In the genomic region with DNA sequence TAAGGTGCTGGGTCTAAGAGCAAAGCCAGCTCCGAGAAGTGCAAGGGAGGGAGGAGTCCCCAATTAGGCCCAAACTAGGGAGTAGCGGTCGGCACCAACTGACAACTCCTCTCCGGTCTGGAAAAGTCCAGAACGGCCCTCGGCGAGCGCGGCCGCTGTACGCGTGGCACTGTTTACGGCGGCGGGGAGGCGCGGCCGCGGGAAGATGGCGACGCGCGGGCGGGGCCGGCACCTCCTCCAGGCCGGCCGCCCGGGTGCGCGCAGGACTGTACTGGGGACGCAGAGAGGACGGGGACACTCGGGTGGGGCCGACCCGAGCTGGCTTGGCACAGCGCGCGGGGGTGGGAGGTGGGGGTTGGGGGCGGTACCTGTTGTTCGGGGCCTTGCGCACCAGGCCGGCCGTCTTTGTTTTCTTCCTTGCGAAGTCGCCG, we compare ENCODE assay signal across 7 mouse cellular contexts. TPM values are rescaled to one million over a fixed set of nuclear protein-coding genes. Genes with fewer than 3 reads are reported as not detected.
A peak's percentile ranks its signal among the peaks of the same experiment; 100 is the strongest.
DNase-seq lines count a peak whose midpoint lies in the region; ATAC-seq and TF ChIP-seq lines count a peak whose summit lies in the region.

No protein-coding gene starts in this region.

- ATAC-seq in forebrain, embryonic 13.5 days, result peak; percentile 13
- ATAC-seq in hindbrain, embryonic 11.5 days (ENCODE audit: low FRiP score), result peak; percentile 28
- no peak for ATAC-seq in limb, embryonic 13.5 days (ENCODE audit: low FRiP score, low read depth)
- peak; percentile 9; the same call in 1 of the 2 replicates for ATAC-seq in midbrain, embryonic 14.5 days (ENCODE audit: low FRiP score, low TSS enrichment)
- 0 out of 2 replicates have a peak, but pooled peaks have one; percentile 5 for ATAC-seq in stomach, embryonic 15.5 days (ENCODE audit: insufficient read depth, low FRiP score, low read depth)

- H3K9ac ChIP-seq in MEL (ENCODE audit: control insufficient read depth, low read depth, low read length, poor library complexity, severe bottlenecking), result peak overlapping the region; percentile 72
- H3K9ac ChIP-seq in forebrain, embryonic 13.5 days, result peak overlapping the region; percentile 89
- H3K9ac ChIP-seq in hindbrain, embryonic 11.5 days (ENCODE audit: low read depth, low read length), result peak overlapping the region; percentile 77
- peak overlapping the region; percentile 87 for H3K9ac ChIP-seq in limb, embryonic 13.5 days
- H3K9ac ChIP-seq in midbrain, embryonic 14.5 days (replicated peaks; ENCODE audit: low read length), result peak overlapping the region; percentile 80
- H3K9ac ChIP-seq in stomach, embryonic 15.5 days, result peak overlapping the region; percentile 72

- H3K79me2 ChIP-seq in MEL (ENCODE audit: control insufficient read depth, insufficient read depth, low read length, poor library complexity), result peaks cover 3% of the 10 kb centered on the region; the same call in 1 of the 2 replicates

- no peak for TF ChIP-seq POLR2A in MEL (IDR thresholded peaks at IDR 0.05; ENCODE audit: control insufficient read depth in 1 of 2, insufficient read depth in 1 of 2, low read depth in 1 of 2, low read length in 2 of 2, poor library complexity in 1 of 2)

- TF ChIP-seq RAD21 in MEL (IDR thresholded peaks at IDR 0.05; ENCODE audit: low read depth, low read length), result no peak

- no peak for TF ChIP-seq EP300 in MEL (IDR thresholded peaks at IDR 0.05; ENCODE audit: low read depth in 1 of 2, low read length in 2 of 2)

- H3K36me3 ChIP-seq in MEL (ENCODE audit: control insufficient read depth in 1 of 2, insufficient read depth in 2 of 2, low read length in 2 of 2), result peaks cover 0 to 8% of the 10 kb centered on the region in 2 experiments; a peak in 2 of 4 replicates
- peaks cover 3% of the 10 kb centered on the region; the same call in 1 of the 2 replicates for H3K36me3 ChIP-seq in forebrain, embryonic 13.5 days (ENCODE audit: poor library complexity, severe bottlenecking)
- H3K36me3 ChIP-seq in hindbrain, embryonic 11.5 days (ENCODE audit: control insufficient read depth, insufficient read depth, low read length), result no peaks in the 10 kb centered on the region
- peaks cover 25% of the 10 kb centered on the region for H3K36me3 ChIP-seq in limb, embryonic 13.5 days
- peaks cover 24% of the 10 kb centered on the region for H3K36me3 ChIP-seq in midbrain, embryonic 14.5 days (ENCODE audit: control insufficient read depth, insufficient read depth, low read length)
- 0 out of 2 replicates have a peak, but pooled peaks cover 2% of the 10 kb centered on the region for H3K36me3 ChIP-seq in stomach, embryonic 15.5 days

- WGBS in forebrain, embryonic 13.5 days, result under 1% methylated on average over 43 of the region's 46 CpGs
- WGBS in hindbrain, embryonic 11.5 days, result under 1% methylated on average over 35 of the region's 46 CpGs
- WGBS in limb, embryonic 13.5 days, result 0% methylated on average over 40 of the region's 46 CpGs
- under 1% methylated on average over 45 of the region's 46 CpGs for WGBS in midbrain, embryonic 14.5 days
- 1% methylated on average over 44 of the region's 46 CpGs for WGBS in stomach, embryonic 15.5 days

- no peaks in the 10 kb centered on the region for H3K27me3 ChIP-seq in MEL (ENCODE audit: control insufficient read depth in 1 of 2, insufficient read depth in 2 of 2, low read length in 2 of 2)
- H3K27me3 ChIP-seq in forebrain, embryonic 13.5 days, result peaks cover 8% of the 10 kb centered on the region; the same call in 1 of the 2 replicates
- H3K27me3 ChIP-seq in hindbrain, embryonic 11.5 days (ENCODE audit: control insufficient read depth, insufficient read depth, low read length), result 0 out of 2 replicates have a peak, but pooled peaks cover 2% of the 10 kb centered on the region
- H3K27me3 ChIP-seq in limb, embryonic 13.5 days, result no peaks in the 10 kb centered on the region
- no peaks in the 10 kb centered on the region for H3K27me3 ChIP-seq in midbrain, embryonic 14.5 days (ENCODE audit: control insufficient read depth, insufficient read depth, low read length)
- H3K27me3 ChIP-seq in stomach, embryonic 15.5 days (replicated peaks), result no peaks in the 10 kb centered on the region

- no peaks in the 10 kb centered on the region for H3K9me3 ChIP-seq in MEL (replicated peaks; ENCODE audit: insufficient read depth, low read length)
- H3K9me3 ChIP-seq in forebrain, embryonic 13.5 days (replicated peaks), result no peaks in the 10 kb centered on the region
- H3K9me3 ChIP-seq in hindbrain, embryonic 11.5 days (ENCODE audit: control insufficient read depth, low read length), result no peaks in the 10 kb centered on the region
- no peaks in the 10 kb centered on the region for H3K9me3 ChIP-seq in limb, embryonic 13.5 days
- H3K9me3 ChIP-seq in midbrain, embryonic 14.5 days (ENCODE audit: control insufficient read depth, low read length), result no peaks in the 10 kb centered on the region
- H3K9me3 ChIP-seq in stomach, embryonic 15.5 days, result no peaks in the 10 kb centered on the region

- no peak overlapping the region; the same call in 1 of the 2 replicates for H3K27ac ChIP-seq in MEL (ENCODE audit: control insufficient read depth, low read depth, low read length)
- peak overlapping the region; percentile 82 for H3K27ac ChIP-seq in forebrain, embryonic 13.5 days
- H3K27ac ChIP-seq in hindbrain, embryonic 11.5 days (ENCODE audit: low read depth, low read length), result peak overlapping the region; percentile 90
- peak overlapping the region; percentile 92 for H3K27ac ChIP-seq in limb, embryonic 13.5 days
- peak overlapping the region; percentile 92 for H3K27ac ChIP-seq in midbrain, embryonic 14.5 days (replicated peaks; ENCODE audit: low read depth, low read length)
- peak overlapping the region; percentile 93 for H3K27ac ChIP-seq in stomach, embryonic 15.5 days

- H3K4me3 ChIP-seq in MEL (ENCODE audit: control insufficient read depth in 1 of 2, insufficient read depth in 1 of 2, low read depth in 2 of 2, low read length in 2 of 2), result peak overlapping the region; percentile 56 to 96
- peak overlapping the region; percentile 88 for H3K4me3 ChIP-seq in forebrain, embryonic 13.5 days
- peak overlapping the region; percentile 89 for H3K4me3 ChIP-seq in hindbrain, embryonic 11.5 days (ENCODE audit: low read depth, low read length)
- peak overlapping the region; percentile 96 for H3K4me3 ChIP-seq in limb, embryonic 13.5 days
- H3K4me3 ChIP-seq in midbrain, embryonic 14.5 days (replicated peaks; ENCODE audit: low read depth, low read length), result peak overlapping the region; percentile 95
- peak overlapping the region; percentile 89 for H3K4me3 ChIP-seq in stomach, embryonic 15.5 days (replicated peaks)

- peak overlapping the region; percentile 84 for H3K4me2 ChIP-seq in forebrain, embryonic 13.5 days
- H3K4me2 ChIP-seq in hindbrain, embryonic 11.5 days (replicated peaks; ENCODE audit: low read depth, low read length), result peak overlapping the region; percentile 92
- H3K4me2 ChIP-seq in limb, embryonic 13.5 days (replicated peaks), result peak overlapping the region; percentile 85
- H3K4me2 ChIP-seq in midbrain, embryonic 14.5 days (ENCODE audit: low read length), result peak overlapping the region; percentile 74
- peak overlapping the region; percentile 84 for H3K4me2 ChIP-seq in stomach, embryonic 15.5 days

- no peak for TF ChIP-seq CTCF in MEL (IDR thresholded peaks at IDR 0.05 in 2 of 3, conservative IDR thresholded peaks at IDR 0.05 in 1 of 3; ENCODE audit: control insufficient read depth in 1 of 3, insufficient read depth in 1 of 3, low read depth in 2 of 3, low read length in 3 of 3, poor library complexity in 1 of 3, severe bottlenecking in 1 of 3)

- peak; percentile 69 for DNase-seq in MEL (ENCODE audit: low read depth, low spot score)
- DNase-seq in adrenal gland, postnatal 36 days, result peak; percentile 75 to 85
- peak; percentile 69 for DNase-seq in hindbrain, embryonic 11.5 days (ENCODE audit: low spot score)
- peak; percentile 67 for DNase-seq in midbrain, embryonic 14.5 days

- H3K4me1 ChIP-seq in MEL (ENCODE audit: control insufficient read depth in 1 of 2, insufficient read depth in 2 of 2, low read length in 2 of 2), result peaks cover 0 to 18% of the 10 kb centered on the region in 2 experiments; a peak in 2 of 4 replicates
- peaks cover 48% of the 10 kb centered on the region for H3K4me1 ChIP-seq in forebrain, embryonic 13.5 days
- H3K4me1 ChIP-seq in hindbrain, embryonic 11.5 days (replicated peaks; ENCODE audit: control insufficient read depth, insufficient read depth, low read length), result peaks cover 12% of the 10 kb centered on the region
- peaks cover 52% of the 10 kb centered on the region for H3K4me1 ChIP-seq in limb, embryonic 13.5 days
- H3K4me1 ChIP-seq in midbrain, embryonic 14.5 days (ENCODE audit: control insufficient read depth, insufficient read depth, low read length), result peaks cover 31% of the 10 kb centered on the region
- peaks cover 45% of the 10 kb centered on the region for H3K4me1 ChIP-seq in stomach, embryonic 15.5 days

RNA-seq across cellular contexts. Expression of a gene that starts 0.5 kb away (rescaled TPM):
- 5.9 and 9.7 TPM in 2 replicates for total RNA-seq in MEL (2012; rRNA removed)
- polyA plus RNA-seq in MEL (2012; ENCODE audit: insufficient read depth in 1 of 2, insufficient read length in 2 of 2, low read depth in 1 of 2, low replicate concordance in 2 of 2, missing spikeins in 1 of 2), result 10 to 100 TPM in 1 of 2 experiments, not detected in 1; 13.3 TPM
- total RNA-seq in adrenal gland, postnatal 36 days (2021), result 100 to 1,000 TPM; 133 to 137 TPM
- 28.2 and 31.1 TPM in 2 replicates for polyA plus RNA-seq in forebrain, embryonic 13.5 days (2015; fragmentation: Nextera tagmentation; extraction: Ambion mirVana)
- 23.7 and 29.2 TPM in 2 replicates for polyA plus RNA-seq in hindbrain, embryonic 11.5 days (2014; fragmentation: Nextera tagmentation; extraction: Ambion mirVana)
- polyA plus RNA-seq in limb, embryonic 13.5 days (2015; fragmentation: Nextera tagmentation; extraction: Ambion mirVana), result 36.4 and 39.6 TPM in 2 replicates
- 32.5 and 35.7 TPM in 2 replicates for polyA plus RNA-seq in midbrain, embryonic 14.5 days (2014; fragmentation: Nextera tagmentation; extraction: Ambion mirVana)
- polyA plus RNA-seq in stomach, embryonic 15.5 days (2015; fragmentation: Nextera tagmentation; extraction: Ambion mirVana), result 28.7 and 34.7 TPM in 2 replicates

RNA-seq across cellular contexts. Expression of a gene that starts 17.6 kb away (rescaled TPM):
- total RNA-seq in MEL (2012; rRNA removed), result 54.0 and 58.1 TPM in 2 replicates
- polyA plus RNA-seq in MEL (2012; ENCODE audit: insufficient read depth in 1 of 2, insufficient read length in 2 of 2, low read depth in 1 of 2, low replicate concordance in 2 of 2, missing spikeins in 1 of 2), result 100 to 1,000 TPM in 1 of 2 experiments, 10 to 100 TPM in 1; 52.6 to 184 TPM
- total RNA-seq in adrenal gland, postnatal 36 days (2021), result 10 to 100 TPM in 1 of 2 experiments, 1 to 10 TPM in 1; 8.9 to 10.3 TPM
- polyA plus RNA-seq in forebrain, embryonic 13.5 days (2015; fragmentation: Nextera tagmentation; extraction: Ambion mirVana), result 32.0 and 32.7 TPM in 2 replicates
- 44.1 and 46.9 TPM in 2 replicates for polyA plus RNA-seq in hindbrain, embryonic 11.5 days (2014; fragmentation: Nextera tagmentation; extraction: Ambion mirVana)
- 36.8 and 39.1 TPM in 2 replicates for polyA plus RNA-seq in limb, embryonic 13.5 days (2015; fragmentation: Nextera tagmentation; extraction: Ambion mirVana)
- 12.8 and 16.4 TPM in 2 replicates for polyA plus RNA-seq in midbrain, embryonic 14.5 days (2014; fragmentation: Nextera tagmentation; extraction: Ambion mirVana)
- polyA plus RNA-seq in stomach, embryonic 15.5 days (2015; fragmentation: Nextera tagmentation; extraction: Ambion mirVana), result 33.7 and 35.9 TPM in 2 replicates

RNA-seq across cellular contexts. Expression of a gene that starts 17.7 kb away (rescaled TPM):
- total RNA-seq in MEL (2012; rRNA removed), result 0.50 and 0.88 TPM in 2 replicates
- polyA plus RNA-seq in MEL (2012; ENCODE audit: insufficient read depth in 1 of 2, insufficient read length in 2 of 2, low read depth in 1 of 2, low replicate concordance in 2 of 2, missing spikeins in 1 of 2), result 1 to 10 TPM in 1 of 2 experiments, not detected in 1; 1.0 TPM
- 1 to 10 TPM; 8.0 to 8.5 TPM for total RNA-seq in adrenal gland, postnatal 36 days (2021)
- 0.49 and 0.88 TPM in 2 replicates for polyA plus RNA-seq in forebrain, embryonic 13.5 days (2015; fragmentation: Nextera tagmentation; extraction: Ambion mirVana)
- 0.26 and 1.2 TPM in 2 replicates for polyA plus RNA-seq in hindbrain, embryonic 11.5 days (2014; fragmentation: Nextera tagmentation; extraction: Ambion mirVana)
- polyA plus RNA-seq in limb, embryonic 13.5 days (2015; fragmentation: Nextera tagmentation; extraction: Ambion mirVana), result 0.52 and 0.84 TPM in 2 replicates
- polyA plus RNA-seq in midbrain, embryonic 14.5 days (2014; fragmentation: Nextera tagmentation; extraction: Ambion mirVana), result 0.27 and 0.58 TPM in 2 replicates
- polyA plus RNA-seq in stomach, embryonic 15.5 days (2015; fragmentation: Nextera tagmentation; extraction: Ambion mirVana), result 0.81 and 0.92 TPM in 2 replicates
